Mouse (Mus musculus): ENCODE results near the gene Pum3. TPM values are rescaled to one million over a fixed set of nuclear protein-coding genes. Genes with fewer than 3 reads are reported as not detected.

The Pum3 gene
- polyA plus RNA-seq, 1 experiment from 2014 or later: 80.7 TPM

- H3K9me3 ChIP-seq (ENCODE audit: control insufficient read depth, low read length): no peaks in the 10 kb centered on the region
- no peak; the same call in 1 of the 2 replicates for ATAC-seq (ENCODE audit: low FRiP score)
- H3K4me2 ChIP-seq: peak overlapping the region; percentile 27; the same call in 1 of the 2 replicates
- DNase-seq (ENCODE audit: low spot score, missing footprints): peak; percentile 87
- H3K4me1 ChIP-seq (ENCODE audit: control insufficient read depth, insufficient read depth, low read length): peaks cover 11% of the 10 kb centered on the region
- peak overlapping the region; percentile 7; the same call in 1 of the 2 replicates for H3K27ac ChIP-seq (ENCODE audit: low read depth, low read length)
- WGBS: 53% methylated on average over 4 of the region's 4 CpGs
- no peak overlapping the region; the same call in 1 of the 2 replicates for H3K9ac ChIP-seq (ENCODE audit: low read length)
- H3K4me3 ChIP-seq (ENCODE audit: low read depth, low read length): no peak overlapping the region
- no peaks in the 10 kb centered on the region for H3K36me3 ChIP-seq (ENCODE audit: control insufficient read depth, insufficient read depth, low read length)
- no peaks in the 10 kb centered on the region for H3K27me3 ChIP-seq (ENCODE audit: control insufficient read depth, insufficient read depth, low read length)
Measured at GRCm38 (mm10) chr19:27363891-27364290, 65.7 kb downstream of the Pum3 start.

GRCm38 (mm10) chr19:27360381-27360780 is 69.2 kb downstream of the Pum3 start:
- no peak overlapping the region for H3K4me2 ChIP-seq

DNA sequence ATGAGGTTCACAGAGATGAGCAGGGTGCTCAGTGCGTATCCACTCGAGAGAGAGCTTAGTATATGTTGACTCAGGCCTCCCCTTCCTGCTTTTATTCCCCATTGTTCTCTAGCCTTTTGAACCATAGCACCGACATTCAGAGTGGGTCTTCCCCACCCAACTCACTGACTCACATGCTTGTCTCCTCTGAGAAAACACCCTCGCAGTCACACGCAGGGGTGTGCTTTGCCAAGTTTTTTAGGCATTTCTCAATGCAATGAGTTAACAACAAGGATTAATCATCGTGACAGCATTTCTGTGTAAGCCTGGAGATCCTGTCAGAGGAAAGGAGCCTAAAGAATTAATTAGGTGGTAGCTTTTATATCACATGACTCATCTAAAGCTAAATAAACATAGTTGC is 77.9 kb downstream of the Pum3 start:
- Histone ChIP-seq H3K9ac (ENCODE audit: low read length) (no peak overlapping the region), H3K27ac (ENCODE audit: low read depth, low read length) (no peak overlapping the region), H3K27me3 (ENCODE audit: control insufficient read depth, insufficient read depth, low read length) (no peaks in the 10 kb centered on the region), H3K4me1 (ENCODE audit: control insufficient read depth, insufficient read depth, low read length) (no peaks in the 10 kb centered on the region), H3K36me3 (ENCODE audit: control insufficient read depth, insufficient read depth, low read length) (no peaks in the 10 kb centered on the region), H3K9me3 (ENCODE audit: control insufficient read depth, low read length) (no peaks in the 10 kb centered on the region), H3K4me2 (no peak overlapping the region), H3K4me3 (ENCODE audit: low read depth, low read length) (no peak overlapping the region)
- 64% methylated on average over 6 of the region's 6 CpGs for WGBS
- no peak for DNase-seq (ENCODE audit: low spot score, missing footprints)
- ATAC-seq (ENCODE audit: low FRiP score): no peak

More at GRCm38 (mm10) chr19:27360381-27360780, 69.2 kb downstream of the Pum3 start:
- Histone ChIP-seq H3K4me3 (ENCODE audit: low read depth, low read length) (no peak overlapping the region), H3K9me3 (ENCODE audit: control insufficient read depth, low read length) (no peaks in the 10 kb centered on the region), H3K36me3 (ENCODE audit: control insufficient read depth, insufficient read depth, low read length) (no peaks in the 10 kb centered on the region), H3K27me3 (ENCODE audit: control insufficient read depth, insufficient read depth, low read length) (no peaks in the 10 kb centered on the region), H3K4me1 (ENCODE audit: control insufficient read depth, insufficient read depth, low read length) (peaks cover 6% of the 10 kb centered on the region), H3K9ac (ENCODE audit: low read length) (no peak overlapping the region), H3K27ac (ENCODE audit: low read depth, low read length) (no peak overlapping the region)
- ATAC-seq (ENCODE audit: low FRiP score) (no peak), DNase-seq (ENCODE audit: low spot score, missing footprints) (no peak)

DNA sequence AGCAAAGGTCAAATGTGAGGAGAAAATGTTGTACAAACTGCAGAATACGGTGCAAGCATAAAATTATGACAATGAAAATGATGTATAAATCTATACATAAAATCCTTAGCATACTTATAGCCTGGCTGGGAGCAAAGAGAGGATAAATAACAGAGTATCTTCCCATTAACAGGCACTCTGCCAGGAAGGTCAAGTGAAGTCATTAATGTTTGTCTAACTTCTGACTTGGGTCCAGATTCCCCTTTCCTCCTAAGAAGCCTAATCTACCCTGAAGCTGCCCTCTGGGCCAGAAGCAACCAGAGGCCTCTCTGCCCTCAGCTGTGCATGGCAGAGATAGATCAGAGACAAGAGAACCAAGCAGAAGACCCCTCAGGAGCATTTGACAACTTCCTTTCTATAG is 83.1 kb downstream of the Pum3 start:
- DNase-seq (ENCODE audit: low spot score, missing footprints) (no peak), ATAC-seq (ENCODE audit: low FRiP score) (no peak)
- Histone ChIP-seq H3K27ac (ENCODE audit: low read depth, low read length) (no peak overlapping the region), H3K9me3 (ENCODE audit: control insufficient read depth, low read length) (no peaks in the 10 kb centered on the region), H3K4me1 (ENCODE audit: control insufficient read depth, insufficient read depth, low read length) (no peaks in the 10 kb centered on the region), H3K4me2 (no peak overlapping the region), H3K36me3 (ENCODE audit: control insufficient read depth, insufficient read depth, low read length) (no peaks in the 10 kb centered on the region), H3K4me3 (ENCODE audit: low read depth, low read length) (no peak overlapping the region), H3K9ac (ENCODE audit: low read length) (no peak overlapping the region), H3K27me3 (ENCODE audit: control insufficient read depth, insufficient read depth, low read length) (no peaks in the 10 kb centered on the region)
- 83% methylated on average over 1 of the region's 1 CpGs for WGBS

Other genes with a start within 250 kb of the Pum3 start
- 10.5 and 11.3 TPM in 2 replicates for gene Vldlr, start 213.3 kb downstream of the Pum3 start, polyA plus RNA-seq (2014; fragmentation: Nextera tagmentation; extraction: Ambion mirVana)
- gene Kcnv2, start 107.2 kb downstream of the Pum3 start, polyA plus RNA-seq (2014; fragmentation: Nextera tagmentation; extraction: Ambion mirVana): 0.19 and 0.29 TPM in 2 replicates